Mouse (Mus musculus): ENCODE data around the gene Gm13276.
"Not testable (repeated sequence)": the region's sequence is repeated elsewhere in the genome, so short reads cannot be mapped to it uniquely, and the experiment has no call there.

GRCm38 (mm10) chr4:88761776-88762175, 23.7 kb upstream of the Gm13276 start:
- not testable (repeated sequence) for TF ChIP-seq POLR2A (IDR thresholded peaks at IDR 0.05; ENCODE audit: control insufficient read depth, low read depth, low read length); CTCF (IDR thresholded peaks at IDR 0.05; ENCODE audit: control insufficient read depth, insufficient read depth, insufficient replicate concordance, low read depth, low read length)
